Mouse (Mus musculus) adrenal gland, postnatal 4 days (tissue): ENCODE data around the gene Cd300lb. TPM values are rescaled to one million over a fixed set of nuclear protein-coding genes. Genes with fewer than 3 reads are reported as not detected.
A peak's percentile ranks its signal among the peaks of the same experiment; 100 is the strongest.
"Not testable (repeated sequence)": the region's sequence is repeated elsewhere in the genome, so short reads cannot be mapped to it uniquely, and the experiment has no call there.

Source experiments
- DNase-seq, 2 experiments: peaks; one replicate each; pipeline ENCODE4 v3.0.0; 2021 to 2022; ENCODE audit warnings: low spot score in 2 of 2, mixed read lengths in 2 of 2
- long read RNA-seq, 2 experiments: library from polyadenylated mRNA; stranded (forward); transcript quantifications; one replicate each; pipeline ENCODE4 v2.0.0; 2021
- total RNA-seq, 2 experiments: library from RNA; stranded (reverse); gene quantifications; 2 replicates each; pipeline ENCODE4 v1.2.3; 2021

Cd300lb gene
- total RNA-seq: under 1 TPM; 0.73 to 0.76 TPM
- long read RNA-seq, experiment 1, partial matches to known transcripts: 0 of 1 reads
- long read RNA-seq, experiment 1, other reads (novel, unspliced or antisense): 1 of 1 reads
- long read RNA-seq, experiment 2: 0 reads

GRCm38 (mm10) chr11:114934144-114934543 is at the start of gene Cd300lb:
Cd300lb (minus strand) TSS chr11:114934386.
- no peak for DNase-seq

DNA sequence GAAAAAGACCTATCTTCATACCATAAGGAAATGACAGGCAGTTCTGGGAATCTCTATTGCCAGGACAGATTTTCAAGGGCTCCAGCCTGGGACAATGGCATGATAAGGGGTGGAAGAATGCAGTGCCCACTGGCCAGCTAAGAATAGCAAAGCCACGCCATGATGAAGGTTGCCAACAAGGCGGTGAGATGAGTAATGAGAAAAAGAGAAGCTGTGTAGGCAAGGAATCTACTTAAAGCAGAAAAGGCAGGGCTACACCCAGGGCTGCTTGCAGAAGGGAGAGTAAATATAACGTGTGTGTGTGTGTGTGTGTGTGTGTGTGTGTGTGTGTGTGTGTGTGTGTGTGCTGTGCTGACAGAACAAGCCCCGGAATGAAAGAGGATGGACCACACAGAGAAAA is 47.7 kb upstream of the Cd300lb start:
- DNase-seq: no peak

- DNase-seq: no peak
Observed at GRCm38 (mm10) chr11:114972726-114973125, 38.5 kb upstream of the Cd300lb start.

DNA sequence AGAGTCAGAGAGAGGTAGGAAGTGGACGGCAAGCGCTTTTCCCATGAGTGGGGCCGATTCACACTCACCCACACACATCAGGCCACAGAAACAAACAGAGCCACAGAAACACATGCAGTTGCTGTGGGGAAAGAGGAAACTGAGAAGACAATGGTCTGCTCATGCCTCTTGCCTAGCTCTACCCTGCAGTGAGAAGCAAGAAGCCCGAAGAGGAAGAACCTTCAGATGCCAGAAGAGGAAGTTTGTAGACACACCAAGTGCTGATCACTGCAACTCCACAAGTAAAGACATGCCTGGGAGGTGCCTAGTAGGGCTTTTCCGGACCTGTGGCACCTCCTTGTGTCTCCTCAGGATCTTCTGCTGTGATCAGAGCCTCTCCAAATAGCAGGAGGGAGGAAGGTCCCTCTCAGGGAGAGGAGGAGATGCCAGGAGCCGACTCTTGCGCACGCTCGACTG is 34.6 kb upstream of the Cd300lb start, which contains the start of gene Cd300c:
Gene Cd300c, minus strand, starts transcription at position 406 of the 456 bp plus-strand sequence.
- no peak for DNase-seq

DNA sequence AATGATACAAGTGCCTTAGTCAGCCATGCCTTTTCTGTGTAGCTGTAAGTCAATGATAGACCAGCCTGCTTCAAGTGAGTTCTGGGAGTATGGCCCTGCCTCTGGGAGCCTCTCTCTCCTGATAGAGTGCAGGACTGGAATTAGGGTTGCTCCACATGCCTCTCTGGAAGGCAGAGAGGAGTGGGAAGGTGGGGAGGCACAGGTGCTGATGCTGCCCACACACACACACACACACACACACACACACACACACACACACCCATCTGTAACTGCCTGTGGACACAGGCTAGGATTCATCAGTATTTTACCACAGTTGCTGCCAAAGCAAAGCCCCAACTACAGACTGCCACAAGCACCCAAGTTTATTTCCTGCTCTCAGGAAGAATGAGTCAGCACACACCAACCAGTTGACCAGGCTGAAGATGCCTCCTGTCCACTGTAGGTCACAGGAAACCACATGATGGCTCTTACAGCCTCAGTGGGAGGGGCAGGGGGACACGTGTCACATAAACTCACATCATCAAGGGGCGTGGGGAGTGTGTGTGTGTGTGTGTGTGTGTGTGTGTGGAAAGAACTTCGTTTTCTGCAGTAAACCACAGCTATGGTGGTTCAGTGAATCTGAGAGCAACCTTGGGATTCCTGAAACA is 31.1 kb upstream of the Cd300lb start:
- no peak for DNase-seq

GRCm38 (mm10) chr11:114960369-114960768 is 26.2 kb upstream of the Cd300lb start:
- DNase-seq: no peak

- no peak for DNase-seq
Observed at GRCm38 (mm10) chr11:114933591-114933990, 595 bp downstream of the Cd300lb start.

DNA sequence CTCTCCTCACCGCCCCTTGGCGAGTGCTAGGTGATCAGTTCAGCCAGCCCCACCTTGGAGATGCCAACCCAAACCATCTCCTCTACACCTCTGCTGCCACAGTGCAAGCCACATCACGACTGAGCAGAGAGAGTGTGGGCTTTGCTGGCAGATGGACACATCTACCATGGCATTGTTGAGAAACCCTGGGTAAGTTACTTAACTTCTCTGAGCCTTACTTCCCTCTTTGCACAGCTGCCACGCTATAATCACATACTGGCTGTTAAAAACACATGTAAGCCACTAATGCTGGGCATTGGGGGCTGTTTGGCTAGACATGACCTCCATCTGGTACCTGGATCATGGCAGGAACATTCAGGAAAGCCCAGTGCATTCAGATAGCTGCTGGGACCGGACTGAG is 3.1 kb downstream of the Cd300lb start:
- no peak for DNase-seq

DNA sequence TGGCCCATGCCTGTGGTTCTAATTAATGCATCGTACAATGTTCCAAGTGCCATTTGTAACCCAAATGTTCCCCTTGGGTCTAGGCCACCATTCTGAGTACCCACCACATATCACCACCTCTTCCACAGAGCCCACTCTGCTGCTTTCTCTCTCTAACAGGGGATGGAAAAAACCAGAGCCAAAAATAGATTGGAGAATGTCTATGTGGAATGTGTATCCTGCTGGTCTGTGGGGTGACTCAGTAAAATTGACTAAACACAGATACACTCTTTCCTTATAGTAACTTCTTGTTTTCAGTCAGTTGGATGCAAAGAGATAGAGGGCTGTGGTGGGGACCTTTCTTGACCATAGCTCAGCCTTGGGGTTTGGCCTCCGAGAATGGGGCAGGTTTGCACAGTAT is 4.6 kb downstream of the Cd300lb start:
- DNase-seq: no peak

GRCm38 (mm10) chr11:114923961-114924360 is 10.2 kb downstream of the Cd300lb start:
- DNase-seq: no peak

GRCm38 (mm10) chr11:114922439-114922838 is 11.7 kb downstream of the Cd300lb start:
- no peak for DNase-seq

- no peak for DNase-seq
Observed at GRCm38 (mm10) chr11:114917120-114917519, 17.1 kb downstream of the Cd300lb start.

DNA sequence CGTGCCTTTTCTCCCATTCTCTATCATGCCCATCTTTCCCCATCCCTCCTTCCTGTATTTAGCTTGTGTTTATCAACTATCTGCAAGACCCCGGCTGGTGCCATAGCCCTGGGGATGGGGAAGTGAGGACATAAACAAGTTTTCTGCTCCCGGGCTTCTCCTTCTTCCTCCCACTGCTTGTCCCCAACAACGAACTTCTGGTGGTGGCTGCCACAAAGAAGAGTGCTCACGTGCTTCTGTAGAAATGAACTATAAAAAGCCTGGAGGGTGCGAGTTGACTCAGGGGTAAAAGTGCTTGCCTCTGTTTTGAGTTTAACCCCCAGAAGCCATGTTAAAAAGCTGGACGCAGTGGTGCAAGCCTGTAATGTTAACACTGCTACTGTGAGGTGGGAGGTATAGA is 19.2 kb downstream of the Cd300lb start:
- DNase-seq: no peak

DNA sequence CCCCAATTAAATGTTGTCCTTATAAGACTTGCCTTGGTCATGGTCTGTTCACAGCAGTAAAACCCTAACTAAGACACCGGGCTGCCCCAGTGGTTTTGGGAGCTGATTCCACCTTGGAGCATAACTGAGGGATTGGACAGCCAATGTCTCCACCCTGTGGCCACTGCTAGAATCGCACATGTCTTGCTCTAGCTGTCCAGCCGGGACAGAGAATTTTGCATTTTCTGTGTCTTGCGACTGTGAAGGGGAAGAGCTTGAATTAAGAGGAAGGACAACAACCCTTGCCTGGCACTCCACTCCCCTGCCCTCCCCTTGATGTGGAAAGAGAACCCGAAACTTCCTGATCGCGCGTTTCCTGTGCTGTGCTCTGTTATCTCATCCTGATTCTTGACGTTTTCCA is 21.3 kb downstream of the Cd300lb start:
- DNase-seq: peak; percentile 46 to 49

DNA sequence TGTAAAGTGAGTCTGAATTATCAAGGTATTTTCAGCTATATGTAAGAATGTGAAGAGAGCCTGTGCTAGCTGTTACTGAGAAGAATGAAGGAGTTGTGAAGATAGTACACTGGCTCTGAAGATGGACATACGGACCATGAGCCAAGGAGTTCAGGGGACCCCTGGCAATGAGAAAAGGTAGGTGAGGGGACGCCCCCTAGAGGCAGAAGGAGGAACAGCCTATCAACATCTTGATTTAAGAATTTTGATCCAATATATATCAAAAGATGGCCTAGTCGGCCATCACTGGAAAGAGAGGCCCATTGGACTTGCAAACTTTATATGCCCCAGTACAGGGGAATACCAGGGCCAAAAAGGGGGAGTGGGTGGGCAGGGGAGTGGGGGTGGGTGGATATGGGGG is 24.6 kb downstream of the Cd300lb start:
- not testable (repeated sequence) for DNase-seq

DNA sequence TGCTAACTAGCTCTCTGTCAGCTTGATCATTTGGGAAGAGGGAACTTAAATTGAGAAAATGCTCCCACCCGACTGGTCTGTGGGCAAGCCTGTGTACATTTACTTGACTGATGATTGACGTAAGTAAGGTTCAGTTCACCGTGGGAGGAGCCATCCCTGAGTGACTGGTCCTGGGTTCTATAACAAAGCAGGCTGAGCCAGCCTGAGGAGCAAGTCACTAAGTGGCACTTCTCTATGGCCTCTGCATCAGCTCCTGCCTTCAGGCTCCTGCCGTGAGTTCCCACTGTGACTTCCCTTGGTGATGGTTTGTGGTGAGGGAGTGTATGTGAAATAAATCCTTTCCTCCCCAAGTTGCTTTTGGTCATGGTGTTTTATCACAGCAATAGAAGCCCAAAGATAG is 26.1 kb downstream of the Cd300lb start:
- no peak for DNase-seq

GRCm38 (mm10) chr11:114907567-114907966 is 26.6 kb downstream of the Cd300lb start:
- no peak for DNase-seq

DNA sequence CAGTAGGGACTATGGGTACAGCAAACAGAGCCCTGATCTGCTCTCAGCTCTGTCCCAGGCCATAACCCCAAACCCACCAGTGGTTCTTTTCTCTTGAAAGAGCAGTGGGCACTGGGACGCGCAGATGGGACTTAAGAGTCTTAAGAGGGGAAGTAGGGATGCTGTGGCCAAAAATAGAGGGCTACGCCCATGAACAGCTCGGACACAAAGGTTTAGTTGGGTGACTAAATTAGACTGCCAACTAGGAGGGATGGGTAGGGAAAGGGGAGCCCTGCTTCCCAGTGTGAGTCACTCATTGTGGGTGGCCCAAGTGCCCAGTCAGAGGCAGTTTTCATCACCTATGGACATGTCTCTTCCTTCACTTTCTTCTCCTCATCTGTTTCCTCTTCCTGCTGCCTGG is 31.0 kb downstream of the Cd300lb start:
- no peak for DNase-seq

- DNase-seq: no peak
Observed at GRCm38 (mm10) chr11:114898026-114898425, 36.2 kb downstream of the Cd300lb start.

- no peak for DNase-seq
Observed at GRCm38 (mm10) chr11:114896085-114896484, 38.1 kb downstream of the Cd300lb start.

DNA sequence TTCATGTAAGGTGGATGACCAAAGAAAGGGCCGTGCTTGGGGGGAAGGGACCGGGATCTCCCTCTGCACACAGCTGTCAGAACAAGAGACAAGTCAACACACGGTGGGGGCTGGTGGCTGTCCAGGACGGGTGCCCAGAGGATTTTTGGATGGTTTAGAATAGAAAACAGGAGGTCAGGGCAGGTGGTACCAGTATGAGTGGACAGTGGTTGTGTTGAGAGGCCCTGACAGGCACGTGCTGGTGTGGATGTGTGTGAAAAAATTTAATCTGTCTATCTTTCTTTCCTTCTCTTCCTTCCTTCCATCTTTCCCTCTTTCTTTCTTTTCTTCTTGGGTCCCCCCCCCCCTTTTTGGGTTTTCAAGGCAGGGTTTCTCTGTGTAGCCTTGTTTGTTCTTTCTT is 43.6 kb downstream of the Cd300lb start:
- no peak for DNase-seq

- DNase-seq: no peak
Observed at GRCm38 (mm10) chr11:114889991-114890518, 44.1 kb downstream of the Cd300lb start, which contains the start of gene Cd300a. Cd300a (plus strand) TSS chr11:114890041.
